Mouse (Mus musculus) MEL (cell line): ENCODE measurements at regions not wholly inside any gene's neighbourhood (a gene's known extent, or its start where the extent isn't known, plus 50 kb on each side); places are given as distances from the start of the nearest gene placed in this dataset.

ENCODE experiments used
- CHD1 ChIP-seq: IDR thresholded peaks from 2 replicates; pipeline ENCODE4 v1.6.1; 2012; ENCODE audit warnings: low read depth, mild to moderate bottlenecking, inconsistent platforms, low read length, improper control_type of control experiment
- CTCF ChIP-seq, 3 experiments: IDR thresholded peaks in 2 of 3; conservative IDR thresholded peaks in 1 of 3; 2 replicates each; pipeline ENCODE4 v1.5.1; 2011 to 2012; ENCODE audit warnings: low read length in 3 of 3, low read depth in 2 of 3, mild to moderate bottlenecking in 2 of 3, improper control_type of control experiment in 1 of 3, inconsistent platforms in 1 of 3, mixed read lengths in 1 of 3, moderate library complexity in 1 of 3; ENCODE audit not compliant: control insufficient read depth in 1 of 3, insufficient read depth in 1 of 3, poor library complexity in 1 of 3, severe bottlenecking in 1 of 3
- EP300 ChIP-seq, 2 experiments: IDR thresholded peaks; 2 replicates each; pipeline ENCODE4 v1.6.1; 2011; ENCODE audit warnings: improper control_type of control experiment in 2 of 2, low read length in 2 of 2, low read depth in 1 of 2, mild to moderate bottlenecking in 1 of 2
- GABPA ChIP-seq: IDR thresholded peaks from 2 replicates; pipeline ENCODE4 v1.6.1; 2012; ENCODE audit warnings: low read depth, mild to moderate bottlenecking, inconsistent platforms, low read length, improper control_type of control experiment, moderate library complexity
- GATA1 ChIP-seq: IDR thresholded peaks from 2 replicates; pipeline ENCODE4 v1.6.1; 2011; ENCODE audit warnings: low read depth, low read length, improper control_type of control experiment
- JUND ChIP-seq: IDR thresholded peaks from 2 replicates; pipeline ENCODE4 v1.6.1; 2011; ENCODE audit warnings: low read depth, mild to moderate bottlenecking, improper control_type of control experiment, low read length
- MAX ChIP-seq: IDR thresholded peaks from 2 replicates; pipeline ENCODE4 v1.6.1; 2011; ENCODE audit warnings: low read length, improper control_type of control experiment
- MEF2A ChIP-seq: IDR thresholded peaks from 2 replicates; pipeline ENCODE4 v1.6.1; 2014; ENCODE audit warnings: low read depth, mild to moderate bottlenecking, inconsistent platforms, low read length, improper control_type of control experiment; ENCODE audit not compliant: poor library complexity, insufficient replicate concordance, severe bottlenecking; ENCODE audit errors: extremely low read depth
- POLR2A ChIP-seq, 2 experiments: IDR thresholded peaks; 2 replicates each; pipeline ENCODE4 v1.6.1; 2011 to 2012; ENCODE audit warnings: low read length in 2 of 2, mild to moderate bottlenecking in 2 of 2, control low read depth in 1 of 2, improper control_type of control experiment in 1 of 2, low read depth in 1 of 2, moderate library complexity in 1 of 2; ENCODE audit not compliant: control insufficient read depth in 1 of 2, insufficient read depth in 1 of 2, poor library complexity in 1 of 2
- RAD21 ChIP-seq: IDR thresholded peaks from 2 replicates; pipeline ENCODE4 v1.6.1; 2011; ENCODE audit warnings: mild to moderate bottlenecking, low read depth, low read length, improper control_type of control experiment
- SIN3A ChIP-seq: IDR thresholded peaks from 2 replicates; pipeline ENCODE4 v1.6.1; 2012; ENCODE audit warnings: low read length, improper control_type of control experiment, inconsistent platforms
- USF1 ChIP-seq: IDR thresholded peaks from 2 replicates; pipeline ENCODE4 v1.6.1; 2014; ENCODE audit warnings: low read depth, mild to moderate bottlenecking, inconsistent platforms, low read length, improper control_type of control experiment, moderate library complexity
- ZMIZ1 ChIP-seq: IDR thresholded peaks from 2 replicates; pipeline ENCODE4 v1.6.1; 2012; ENCODE audit warnings: low read depth, mild to moderate bottlenecking, inconsistent platforms, low read length, improper control_type of control experiment, moderate library complexity

DNA sequence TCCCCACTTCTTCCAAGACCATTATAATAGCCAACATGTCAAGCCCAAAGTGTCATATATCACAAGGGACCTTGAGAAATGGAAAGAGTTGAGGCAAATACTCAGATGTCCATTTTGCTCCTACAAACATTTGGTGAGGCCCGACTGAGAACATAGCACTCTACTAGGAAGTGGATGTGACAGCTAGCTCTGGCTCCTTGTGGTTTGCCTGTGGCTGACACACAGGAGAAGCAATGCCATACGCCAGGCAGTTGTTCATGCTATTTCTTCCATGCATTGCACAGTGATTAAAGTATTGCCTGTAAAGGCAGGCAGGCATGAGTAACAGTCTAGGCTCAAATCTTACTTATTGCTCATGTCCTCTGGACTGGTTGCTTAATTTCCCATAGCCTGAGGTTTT is 281.3 kb downstream of the Kctd12 start:
- no peak for TF ChIP-seq USF1
- no peak for TF ChIP-seq POLR2A (IDR thresholded peaks at IDR 0.05; ENCODE audit: control insufficient read depth in 1 of 2, insufficient read depth in 1 of 2, low read depth in 1 of 2, low read length in 2 of 2, poor library complexity in 1 of 2)
- no peak for TF ChIP-seq JUND
- no peak for TF ChIP-seq CTCF (IDR thresholded peaks at IDR 0.05 in 2 of 3, conservative IDR thresholded peaks at IDR 0.05 in 1 of 3; ENCODE audit: control insufficient read depth in 1 of 3, insufficient read depth in 1 of 3, low read depth in 2 of 3, low read length in 3 of 3, poor library complexity in 1 of 3, severe bottlenecking in 1 of 3)
- no peak for TF ChIP-seq ZMIZ1
- TF ChIP-seq CHD1, result no peak
- TF ChIP-seq MEF2A, result no peak
- no peak for TF ChIP-seq RAD21
- no peak for TF ChIP-seq MAX
- no peak for TF ChIP-seq SIN3A
- no peak for TF ChIP-seq GABPA
- no peak for TF ChIP-seq EP300 (IDR thresholded peaks at IDR 0.05; ENCODE audit: low read depth in 1 of 2, low read length in 2 of 2)
- no peak for TF ChIP-seq GATA1
